Mouse (Mus musculus) ES-E14 (cell line): ENCODE measurements around the gene Chrm3. TPM values are rescaled to one million over a fixed set of nuclear protein-coding genes. Genes with fewer than 3 reads are reported as not detected.

Experiments
- DNase-seq: peaks from one replicate; pipeline ENCODE4 v3.0.0-alpha.2; 2013; ENCODE audit warnings: low read depth, low spot score
- H3K27ac ChIP-seq: 2 replicates; pipeline ENCODE4 v1.5.1; 2012; ENCODE audit warnings: low read depth, mild to moderate bottlenecking, low read length, moderate library complexity, mixed read lengths; ENCODE audit not compliant: poor library complexity, insufficient read depth, severe bottlenecking
- H3K36me3 ChIP-seq: 2 replicates; pipeline ENCODE4 v1.6.1; 2012; ENCODE audit warnings: mild to moderate bottlenecking, low read length, moderate library complexity, mixed read lengths; ENCODE audit not compliant: control insufficient read depth, poor library complexity, insufficient read depth, severe bottlenecking
- H3K4me1 ChIP-seq, 2 experiments: fragments of 150-350 bp in 1 of 2; sonication (generic) in 1 of 2; 2 replicates each; pipeline ENCODE4 v1.6.1; 2012; ENCODE audit warnings: low read length in 2 of 2, mild to moderate bottlenecking in 1 of 2, mixed read lengths in 1 of 2; ENCODE audit not compliant: control insufficient read depth in 2 of 2, insufficient read depth in 2 of 2, poor library complexity in 1 of 2
- H3K4me3 ChIP-seq, 2 experiments: fragments of 150-350 bp in 1 of 2; sonication (generic) in 1 of 2; 2 replicates each; pipeline ENCODE4 v1.5.1; 2012; ENCODE audit warnings: low read length in 2 of 2, low read depth in 1 of 2, mild to moderate bottlenecking in 1 of 2, mixed read lengths in 1 of 2; ENCODE audit not compliant: insufficient read depth in 1 of 2, poor library complexity in 1 of 2, severe bottlenecking in 1 of 2
- H3K9ac ChIP-seq: 2 replicates; pipeline ENCODE4 v1.6.1; 2012; ENCODE audit warnings: low read depth, mild to moderate bottlenecking, low read length, mixed read lengths; ENCODE audit not compliant: poor library complexity, insufficient read depth, severe bottlenecking
- H3K9me3 ChIP-seq: fragments of 150-350 bp; sonication (generic); 2 replicates; pipeline ENCODE4 v1.6.1; 2012; ENCODE audit warnings: low read depth, mild to moderate bottlenecking, low read length; ENCODE audit not compliant: control insufficient read depth, insufficient read depth
- CHD2 ChIP-seq: IDR thresholded peaks from 2 replicates; pipeline ENCODE4 v1.6.1; 2014; ENCODE audit warnings: mild to moderate bottlenecking, low read depth, low read length, inconsistent platforms
- HCFC1 ChIP-seq: IDR thresholded peaks from 2 replicates; pipeline ENCODE4 v1.6.1; 2012; ENCODE audit warnings: low read length, inconsistent platforms, borderline replicate concordance; ENCODE audit not compliant: insufficient read depth
- MAFK ChIP-seq: IDR thresholded peaks from 2 replicates; pipeline ENCODE4 v1.6.1; 2014; ENCODE audit warnings: mild to moderate bottlenecking, low read depth, low read length, inconsistent platforms; ENCODE audit not compliant: insufficient read depth
- ZC3H11A ChIP-seq: IDR thresholded peaks from 2 replicates; pipeline ENCODE4 v1.6.1; 2012; ENCODE audit warnings: low read depth, mild to moderate bottlenecking, inconsistent platforms, low read length, borderline replicate concordance
- ZNF384 ChIP-seq: IDR thresholded peaks from 2 replicates; pipeline ENCODE4 v1.6.1; 2012; ENCODE audit warnings: low read depth, low read length, inconsistent platforms
- in situ Hi-C, 2 experiments: fragments of 600-800 bp; cut with MboI; formaldehyde crosslinking; loops; one replicate each; pipeline ENCODE4 v1.15.1; 2025; ENCODE audit warnings: low sequenced_read_pairs in 2 of 2, inconsistent platforms in 1 of 2; ENCODE audit not compliant: unreplicated experiment in 2 of 2
- total RNA-seq: library from RNA; depleted of rRNA; stranded (reverse); fragments of 300-350 nt; gene quantifications from 2 replicates; pipeline ENCODE4 v1.2.3, GENCODE M21; 2012

Chrm3 gene
- total RNA-seq, 1 experiment = 2.7 TPM

DNA sequence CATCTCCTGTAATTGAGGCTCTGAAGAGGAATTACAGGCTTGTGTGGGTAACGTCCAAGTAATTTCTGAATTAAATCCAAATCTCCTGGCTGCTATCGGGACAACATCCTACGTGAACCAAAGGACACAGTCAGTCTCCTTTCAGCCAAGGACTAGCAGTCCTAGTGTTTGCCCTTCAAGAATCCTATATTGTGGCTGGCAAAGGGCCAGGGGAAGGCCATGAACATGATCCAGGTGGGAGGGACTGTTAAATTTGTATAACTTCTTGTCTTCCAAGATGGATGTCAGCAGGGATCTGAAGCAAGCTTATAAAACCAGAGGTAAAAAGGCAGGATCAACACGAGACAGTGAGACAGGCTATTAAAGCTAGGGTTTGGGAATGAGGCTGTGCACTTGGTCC, 357.7 kb downstream of the Chrm3 start:
- TF ChIP-seq CHD2 (no peak), MAFK (no peak), ZNF384 (no peak), HCFC1 (no peak), ZC3H11A (no peak)

GRCm38 (mm10) chr13:9997664-9998328, 362.9 kb downstream of the Chrm3 start:
- H3K4me3 ChIP-seq = no peak overlapping the region
- H3K9me3 ChIP-seq = no peaks in the 10 kb centered on the region
- no peak overlapping the region for H3K9ac ChIP-seq
- in situ Hi-C loops = no loop called here
- DNase-seq = no peak
- no peak overlapping the region for H3K27ac ChIP-seq
- H3K4me1 ChIP-seq = no peaks in the 10 kb centered on the region
- no peaks in the 10 kb centered on the region for H3K36me3 ChIP-seq
- TF ChIP-seq ZNF384 = no peak
- TF ChIP-seq MAFK = 0 out of 2 replicates have a peak, but pooled peaks have one; percentile 13

More for the DNA sequence above, 357.7 kb downstream of the Chrm3 start:
- in situ Hi-C loops = no loop called here
- Histone ChIP-seq H3K4me3 (no peak overlapping the region), H3K9ac (no peak overlapping the region), H3K27ac (no peak overlapping the region), H3K4me1 (no peaks in the 10 kb centered on the region), H3K9me3 (no peaks in the 10 kb centered on the region), H3K36me3 (no peaks in the 10 kb centered on the region)
- DNase-seq = no peak

DNA sequence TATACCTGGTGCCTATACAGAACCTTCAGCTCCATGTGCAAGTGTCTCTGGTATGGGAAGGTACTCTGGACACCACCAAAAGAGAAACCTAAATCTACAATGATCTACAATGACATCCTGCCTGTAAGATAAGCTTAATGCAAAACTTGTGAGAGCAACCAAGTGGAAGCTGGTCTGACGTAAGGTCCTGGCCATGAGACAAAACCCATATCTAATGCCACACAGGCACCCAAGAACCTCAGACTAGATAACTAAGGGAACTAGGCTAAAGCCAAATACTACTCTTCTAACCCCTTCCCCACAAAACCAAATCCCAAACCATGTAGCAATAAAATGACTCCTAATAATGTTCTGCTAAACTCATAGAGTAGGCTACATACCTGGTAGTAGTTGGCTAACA, 364.8 kb downstream of the Chrm3 start:
- Histone ChIP-seq H3K36me3 (no peaks in the 10 kb centered on the region), H3K4me1 (no peaks in the 10 kb centered on the region), H3K27ac (no peak overlapping the region), H3K4me3 (no peak overlapping the region), H3K9ac (no peak overlapping the region), H3K9me3 (no peaks in the 10 kb centered on the region)
- TF ChIP-seq ZC3H11A = no peak
- no peak for TF ChIP-seq MAFK
- TF ChIP-seq HCFC1 = no peak
- no peak for TF ChIP-seq ZNF384
- TF ChIP-seq CHD2 = no peak
- in situ Hi-C loops = no loop called here
- no peak for DNase-seq

DNA sequence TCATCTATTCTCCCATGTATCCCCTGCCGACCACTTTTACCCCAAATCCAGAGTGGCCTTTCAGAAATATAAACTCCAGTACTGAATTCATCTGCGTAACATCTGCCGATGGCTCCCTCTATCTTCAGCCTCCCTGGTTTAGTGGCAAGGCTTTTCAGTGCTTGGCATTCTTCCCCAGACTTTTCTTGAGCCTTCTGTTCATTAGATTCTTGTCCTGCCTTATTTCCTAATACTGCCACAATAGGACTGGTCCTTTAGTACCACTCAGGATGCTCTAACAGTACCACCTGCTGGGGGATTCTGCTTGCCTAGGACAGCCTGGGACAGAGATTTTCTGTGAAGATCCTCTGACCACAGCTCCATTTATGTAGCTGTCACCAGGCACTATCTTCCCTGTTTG, 367.1 kb downstream of the Chrm3 start:
- no peak for TF ChIP-seq ZC3H11A
- TF ChIP-seq HCFC1 = no peak
- no peak for TF ChIP-seq CHD2
- no peak for TF ChIP-seq ZNF384
- no peak for TF ChIP-seq MAFK
- in situ Hi-C loops = no loop called here
- H3K27ac ChIP-seq = no peak overlapping the region
- H3K4me1 ChIP-seq = no peaks in the 10 kb centered on the region
- no peak overlapping the region for H3K4me3 ChIP-seq
- H3K9me3 ChIP-seq = no peaks in the 10 kb centered on the region
- no peak overlapping the region for H3K9ac ChIP-seq
- no peak for DNase-seq
- no peaks in the 10 kb centered on the region for H3K36me3 ChIP-seq

GRCm38 (mm10) chr13:9992640-9993039, 368.0 kb downstream of the Chrm3 start:
- TF ChIP-seq CHD2 = no peak
- TF ChIP-seq ZC3H11A = no peak
- TF ChIP-seq MAFK = no peak
- no peak for TF ChIP-seq HCFC1
- no peak for TF ChIP-seq ZNF384
- Histone ChIP-seq H3K36me3 (no peaks in the 10 kb centered on the region), H3K27ac (no peak overlapping the region), H3K9ac (no peak overlapping the region), H3K9me3 (no peaks in the 10 kb centered on the region), H3K4me1 (no peaks in the 10 kb centered on the region), H3K4me3 (no peak overlapping the region)
- no peak for DNase-seq
- in situ Hi-C loops = no loop called here
